ENCODE assay signal across 23 mouse cellular contexts in the genomic region with DNA sequence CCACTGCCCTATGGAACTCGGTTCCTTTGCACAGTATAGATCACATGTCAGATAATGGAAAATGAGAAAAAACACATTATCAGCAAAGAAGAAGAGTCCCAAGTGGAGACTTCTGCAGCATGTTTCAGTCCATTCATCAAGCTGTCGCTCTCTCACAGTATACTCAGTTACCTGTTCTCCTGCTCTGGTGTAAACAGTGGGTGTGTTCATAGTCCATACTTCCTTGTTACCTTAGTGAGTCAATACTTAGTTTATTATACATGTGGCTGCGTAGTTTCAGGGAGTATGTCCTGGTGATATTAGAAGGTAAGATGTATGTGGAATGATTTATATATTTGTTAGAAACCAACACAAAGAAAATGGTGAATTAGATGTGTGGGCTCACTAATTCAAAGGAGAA.
"Had no signal": no experiment of that assay in that cellular context is flagged by ENCODE, and none has a peak within 500 bp of the region (broad histone marks: within the 10 kb centered on the region; RNA-seq: fewer than 3 reads in every experiment).

No protein-coding gene starts in this region.

- H3K36me3 ChIP-seq: limb, embryonic 12.5 days; limb, embryonic 15.5 days; midbrain, embryonic 10.5 days; midbrain, embryonic 15.5 days; neural tube, embryonic 12.5 days; neural tube, embryonic 15.5 days had no signal

- H3K27me3 ChIP-seq: limb, embryonic 12.5 days; limb, embryonic 15.5 days; megakaryocyte, embryonic 14.5 days; midbrain, embryonic 15.5 days; neural tube, embryonic 12.5 days; neural tube, embryonic 15.5 days had no signal

- ATAC-seq: liver, postnatal 0 days; lung, postnatal 0 days; midbrain, embryonic 15.5 days had no signal

- DNase-seq: kidney, adult 9 months; kidney, postnatal 14 days; kidney, postnatal 4 days; left cerebral cortex, postnatal 4 days; liver, postnatal 0 days; lung, embryonic 14.5 days; lung, postnatal 36 days; retina, postnatal 1 day; right cerebral cortex, postnatal 25 days; spleen, adult 18-20 months; thymus, adult 2 months; thymus, postnatal 14 days; thymus, postnatal 4 days had no signal

- H3K4me1 ChIP-seq: limb, embryonic 12.5 days; limb, embryonic 15.5 days; megakaryocyte, embryonic 14.5 days; neural tube, embryonic 12.5 days; neural tube, embryonic 15.5 days had no signal

- H3K4me2 ChIP-seq: limb, embryonic 12.5 days; limb, embryonic 15.5 days; liver, embryonic 11.5 days; lung, embryonic 14.5 days; midbrain, embryonic 15.5 days; neural tube, embryonic 12.5 days; neural tube, embryonic 15.5 days had no signal

- H3K9ac ChIP-seq: limb, embryonic 12.5 days; limb, embryonic 15.5 days; liver, embryonic 14.5 days; liver, postnatal 0 days; lung, embryonic 14.5 days; midbrain, embryonic 15.5 days; neural tube, embryonic 12.5 days; neural tube, embryonic 15.5 days had no signal

- H3K27ac ChIP-seq: limb, embryonic 12.5 days; limb, embryonic 15.5 days; liver, embryonic 14.5 days; midbrain, embryonic 10.5 days; midbrain, embryonic 15.5 days; neural tube, embryonic 12.5 days; neural tube, embryonic 15.5 days had no signal

- H3K4me3 ChIP-seq: limb, embryonic 12.5 days; limb, embryonic 15.5 days; megakaryocyte, embryonic 14.5 days; midbrain, embryonic 10.5 days; midbrain, embryonic 15.5 days; neural tube, embryonic 12.5 days; neural tube, embryonic 15.5 days had no signal

- H3K9me3 ChIP-seq: limb, embryonic 12.5 days; limb, embryonic 15.5 days; megakaryocyte, embryonic 14.5 days; midbrain, embryonic 10.5 days; midbrain, embryonic 15.5 days; neural tube, embryonic 12.5 days; neural tube, embryonic 15.5 days had no signal
